Mouse (Mus musculus) liver, embryonic 14.5 days (tissue): ENCODE data around the gene Tmem45b.

ENCODE experiments used
- CTCF ChIP-seq: IDR thresholded peaks from 2 replicates; pipeline ENCODE4 v1.5.1; 2016; ENCODE audit warnings: antibody characterized with exemption, low read depth, control low read depth
- EP300 ChIP-seq: IDR thresholded peaks from 2 replicates; pipeline ENCODE4 v1.6.1; 2016; ENCODE audit warnings: antibody characterized with exemption, low read depth

DNA sequence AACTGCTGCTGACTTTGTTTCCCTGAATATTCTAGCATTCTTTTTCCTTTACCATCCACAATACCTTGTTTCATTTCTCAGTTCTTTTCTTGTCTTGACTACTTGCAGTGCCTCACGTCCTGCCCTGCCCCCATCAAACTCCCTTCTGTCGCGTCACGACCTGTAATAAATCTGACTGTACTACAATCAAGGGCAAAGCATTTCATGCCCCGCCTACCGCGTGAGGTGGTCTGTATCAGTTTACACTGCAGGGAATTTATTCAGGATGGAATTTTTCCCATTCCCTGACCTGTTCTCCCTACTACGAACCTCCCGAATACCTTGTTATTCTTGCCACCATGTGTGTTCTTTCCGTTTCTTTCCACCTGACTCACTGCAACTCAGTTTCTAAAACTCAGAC, 12.1 kb downstream of the Tmem45b start:
- TF ChIP-seq CTCF = no peak
- TF ChIP-seq EP300 = no peak
